Mouse (Mus musculus) embryonic facial prominence, embryonic 11.5 days (tissue): ENCODE results near the gene Nfix. TPM values are rescaled to one million over a fixed set of nuclear protein-coding genes. Genes with fewer than 3 reads are reported as not detected.

ENCODE experiments used
- ATAC-seq: fragments of 200-750 bp; cut with Nextera tagmentation; replicated peaks from 2 replicates; pipeline ENCODE4 v1.8.0; 2017; ENCODE audit warnings: low read depth; ENCODE audit not compliant: insufficient number of reproducible peaks, low FRiP score, low TSS enrichment
- DNase-seq: peaks from one replicate; pipeline ENCODE4 v3.0.0-alpha.2; 2015; ENCODE audit warnings: low spot score
- H3K27ac ChIP-seq: fragments of 300-500 bp; sonication (generic); replicated peaks from 2 replicates; pipeline ENCODE4 v1.5.1; 2014; ENCODE audit warnings: mild to moderate bottlenecking, low read depth, low read length, control low read depth
- H3K27me3 ChIP-seq: fragments of 300-500 bp; sonication (generic); 2 replicates; pipeline ENCODE4 v1.6.1; 2014; ENCODE audit warnings: mild to moderate bottlenecking, low read length, moderate library complexity, mixed read lengths; ENCODE audit not compliant: control insufficient read depth, insufficient read depth
- H3K36me3 ChIP-seq: fragments of 300-500 bp; sonication (generic); replicated peaks from 2 replicates; pipeline ENCODE4 v1.6.1; 2014; ENCODE audit warnings: low read depth, mild to moderate bottlenecking, low read length, moderate library complexity, mixed read lengths; ENCODE audit not compliant: control insufficient read depth, insufficient read depth
- H3K4me1 ChIP-seq: fragments of 300-500 bp; sonication (generic); 2 replicates; pipeline ENCODE4 v1.6.1; 2014; ENCODE audit warnings: low read length, mixed read lengths; ENCODE audit not compliant: control insufficient read depth, insufficient read depth
- H3K4me2 ChIP-seq: fragments of 300-500 bp; sonication (generic); 2 replicates; pipeline ENCODE4 v1.6.1; 2014; ENCODE audit warnings: low read depth, mild to moderate bottlenecking, control low read depth, low read length, moderate library complexity
- H3K4me3 ChIP-seq: fragments of 300-500 bp; sonication (generic); 2 replicates; pipeline ENCODE4 v1.5.1; 2014; ENCODE audit warnings: low read depth, low read length, control low read depth
- H3K9ac ChIP-seq: fragments of 300-500 bp; sonication (generic); replicated peaks from 2 replicates; pipeline ENCODE4 v1.6.1; 2014; ENCODE audit warnings: mild to moderate bottlenecking, control low read depth, low read length
- H3K9me3 ChIP-seq: fragments of 300-500 bp; sonication (generic); replicated peaks from 2 replicates; pipeline ENCODE4 v1.6.1; 2016; ENCODE audit warnings: mild to moderate bottlenecking, low read length, inconsistent platforms, mixed read lengths; ENCODE audit not compliant: control insufficient read depth
- WGBS: fragments of 180-500 bp; shearing (Covaris S2); extraction: QIAGEN DNeasy Blood & Tissue Kit; methylation state at CpG from one replicate; pipeline ENCODE4 v1.1.7; 2014; 5-methylcytosine and 5-hydroxymethylcytosine counted together
- polyA plus RNA-seq: library from polyadenylated mRNA; unstranded; fragments of >200 nt; fragmentation: Nextera tagmentation; extraction: Ambion mirVana; gene quantifications from 2 replicates; pipeline ENCODE4 v1.2.1, GENCODE M21; 2014

Gene Nfix
- polyA plus RNA-seq, 1 experiment from 2014 or later = 6.8 TPM

GRCm38 (mm10) chr8:84778638-84779380 lies 21.3 kb downstream of the Nfix start:
- no peak overlapping the region for H3K4me2 ChIP-seq
- no peaks in the 10 kb centered on the region for H3K9me3 ChIP-seq
- H3K27ac ChIP-seq = no peak overlapping the region
- DNase-seq (no peak), ATAC-seq (no peak)
- H3K36me3 ChIP-seq = no peaks in the 10 kb centered on the region
- peaks cover 77% of the 10 kb centered on the region for H3K27me3 ChIP-seq
- H3K9ac ChIP-seq = no peak overlapping the region
- no peak overlapping the region for H3K4me3 ChIP-seq
- 3% methylated on average over 11 of the region's 11 CpGs for WGBS
- peaks cover 2% of the 10 kb centered on the region for H3K4me1 ChIP-seq

GRCm38 (mm10) chr8:84777899-84778637 lies 22.1 kb downstream of the Nfix start:
- no peaks in the 10 kb centered on the region for H3K9me3 ChIP-seq
- no peak overlapping the region for H3K9ac ChIP-seq
- ATAC-seq = no peak
- peaks cover 2% of the 10 kb centered on the region for H3K4me1 ChIP-seq
- no peaks in the 10 kb centered on the region for H3K36me3 ChIP-seq
- no peak overlapping the region for H3K4me3 ChIP-seq
- H3K27ac ChIP-seq = no peak overlapping the region
- peaks cover 74% of the 10 kb centered on the region for H3K27me3 ChIP-seq
- 7% methylated on average over 10 of the region's 10 CpGs for WGBS
- H3K4me2 ChIP-seq = no peak overlapping the region
- DNase-seq = no peak

GRCm38 (mm10) chr8:84776569-84776968 lies 23.6 kb downstream of the Nfix start:
- no peak for DNase-seq
- Histone ChIP-seq H3K9ac (no peak overlapping the region), H3K4me2 (no peak overlapping the region)

GRCm38 (mm10) chr8:84775621-84776113 lies 24.5 kb downstream of the Nfix start:
- H3K9me3 ChIP-seq = no peaks in the 10 kb centered on the region
- ATAC-seq (no peak), DNase-seq (no peak)
- no peaks in the 10 kb centered on the region; the same call in 1 of the 2 replicates for H3K4me1 ChIP-seq
- no peak overlapping the region for H3K4me3 ChIP-seq
- H3K36me3 ChIP-seq = no peaks in the 10 kb centered on the region
- no peak overlapping the region for H3K27ac ChIP-seq
- no peak overlapping the region for H3K9ac ChIP-seq
- H3K27me3 ChIP-seq = peaks cover 76% of the 10 kb centered on the region
- H3K4me2 ChIP-seq = no peak overlapping the region
- under 1% methylated on average over 7 of the region's 7 CpGs for WGBS

More at GRCm38 (mm10) chr8:84776569-84776968, 23.6 kb downstream of the Nfix start:
- Histone ChIP-seq H3K36me3 (no peaks in the 10 kb centered on the region), H3K27me3 (peaks cover 78% of the 10 kb centered on the region), H3K27ac (no peak overlapping the region), H3K9me3 (no peaks in the 10 kb centered on the region), H3K4me3 (no peak overlapping the region), H3K4me1 (peaks cover 2% of the 10 kb centered on the region)
- no peak for ATAC-seq
- WGBS = 0% methylated on average over 1 of the region's 1 CpGs

- Histone ChIP-seq H3K27me3 (peaks cover 80% of the 10 kb centered on the region), H3K9me3 (no peaks in the 10 kb centered on the region), H3K4me1 (peaks cover 2% of the 10 kb centered on the region; the same call in 1 of the 2 replicates), H3K4me2 (no peak overlapping the region), H3K27ac (no peak overlapping the region), H3K9ac (no peak overlapping the region), H3K36me3 (no peaks in the 10 kb centered on the region), H3K4me3 (no peak overlapping the region)
- 3% methylated on average over 13 of the region's 13 CpGs for WGBS
- ATAC-seq (no peak), DNase-seq (no peak)
These were observed 25.0 kb downstream of the Nfix start for GRCm38 (mm10) chr8:84775105-84775591.

- H3K27ac ChIP-seq = no peak overlapping the region
- no peak overlapping the region for H3K9ac ChIP-seq
- peaks cover 5% of the 10 kb centered on the region; the same call in 1 of the 2 replicates for H3K4me1 ChIP-seq
- ATAC-seq = no peak
- no peaks in the 10 kb centered on the region for H3K36me3 ChIP-seq
- no peaks in the 10 kb centered on the region for H3K9me3 ChIP-seq
- no peak overlapping the region for H3K4me2 ChIP-seq
- no peak for DNase-seq
- H3K27me3 ChIP-seq = peaks cover 82% of the 10 kb centered on the region
- no peak overlapping the region for H3K4me3 ChIP-seq
- WGBS = 2% methylated on average over 10 of the region's 10 CpGs
These were observed 25.7 kb downstream of the Nfix start for GRCm38 (mm10) chr8:84774473-84774911.

- DNase-seq (peak; percentile 71), ATAC-seq (0 out of 2 replicates have a peak, but pooled peaks have one; percentile 20)
- H3K27ac ChIP-seq = no peak overlapping the region
- no peaks in the 10 kb centered on the region for H3K36me3 ChIP-seq
- 0% methylated on average over 19 of the region's 19 CpGs for WGBS
- H3K9me3 ChIP-seq = no peaks in the 10 kb centered on the region
- H3K9ac ChIP-seq = 0 out of 2 replicates have a peak overlapping the region, but pooled peaks have one; percentile 23
- H3K4me1 ChIP-seq = peaks cover 5% of the 10 kb centered on the region; the same call in 1 of the 2 replicates
- H3K4me3 ChIP-seq = no peak overlapping the region
- peak overlapping the region; percentile 38 for H3K4me2 ChIP-seq
- peaks cover 82% of the 10 kb centered on the region for H3K27me3 ChIP-seq
These were observed 26.3 kb downstream of the Nfix start for GRCm38 (mm10) chr8:84773833-84774232.
